In the genomic region with DNA sequence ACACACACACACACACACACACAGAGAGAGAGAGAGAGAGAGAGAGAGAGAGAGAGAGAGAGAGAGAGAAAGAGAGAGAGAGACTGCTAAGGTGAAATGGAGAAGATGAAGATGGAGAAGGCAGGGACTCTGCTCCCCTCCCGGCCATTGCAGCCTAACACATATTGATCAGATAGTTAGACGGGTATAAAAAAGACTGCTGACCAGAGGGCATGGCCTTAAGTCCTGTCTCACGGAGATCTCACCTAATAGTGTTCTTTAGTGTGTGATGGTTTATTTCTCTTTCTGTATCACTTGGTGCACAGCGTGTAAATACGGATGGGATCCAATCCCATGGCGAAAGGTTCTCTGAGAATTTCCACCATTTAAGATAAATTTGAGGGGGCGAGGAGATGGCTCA, we compare ENCODE assay signal across 8 mouse cellular contexts. TPM values are rescaled to one million over a fixed set of nuclear protein-coding genes. Genes with fewer than 3 reads are reported as not detected.
DNase-seq lines count a peak whose midpoint lies in the region; ATAC-seq and TF ChIP-seq lines count a peak whose summit lies in the region.

A gene (minus strand): TSS at position 101 of the 400 bp plus-strand sequence.

- H3K9ac ChIP-seq in heart, embryonic 15.5 days = peak within 1 kb of the TSS; percentile 66
- H3K9ac ChIP-seq in stomach, embryonic 14.5 days (replicated peaks; ENCODE audit: low read depth, low read length) = peak within 1 kb of the TSS; percentile 38

- DNase-seq in testis, postnatal 14 days (ENCODE audit: low spot score) = no peak
- DNase-seq in left cerebral cortex, postnatal 4 days = no peak
- DNase-seq in urinary bladder, adult 2 months (ENCODE audit: low spot score) = no peak
- DNase-seq in thymus, postnatal 10 days (ENCODE audit: low spot score in 2 of 2) = no peak

- no peaks in the 10 kb centered on the region for H3K36me3 ChIP-seq in testis, adult 2 months (ENCODE audit: control insufficient read depth, insufficient read depth, low read length)
- no peaks in the 10 kb centered on the region for H3K36me3 ChIP-seq in heart, embryonic 15.5 days
- no peaks in the 10 kb centered on the region for H3K36me3 ChIP-seq in stomach, embryonic 14.5 days (ENCODE audit: control insufficient read depth, insufficient read depth, low read length)

- no peak for TF ChIP-seq CTCF in testis, adult 2 months (IDR thresholded peaks at IDR 0.05; ENCODE audit: control insufficient read depth, insufficient read depth, insufficient replicate concordance, low read depth, low read length)

- ATAC-seq in heart, embryonic 15.5 days (replicated peaks; ENCODE audit: insufficient number of reproducible peaks, insufficient read depth, low FRiP score, low read depth) = no peak
- no peak for ATAC-seq in stomach, embryonic 14.5 days (ENCODE audit: insufficient number of reproducible peaks, insufficient read depth, low FRiP score, low read depth)
- ATAC-seq in erythroid progenitor cell, adult 5-6 weeks (replicated peaks; ENCODE audit: low FRiP score, poor library complexity, severe bottlenecking) = no peak

- intact Hi-C loops in left cerebral cortex, postnatal 4 days (cut with DNase I) = no loop called here

- peak within 1 kb of the TSS; percentile 91 for H3K4me2 ChIP-seq in heart, embryonic 15.5 days
- H3K4me2 ChIP-seq in stomach, embryonic 14.5 days (replicated peaks; ENCODE audit: low read depth, low read length) = peak within 1 kb of the TSS; percentile 97

- H3K4me3 ChIP-seq in testis, adult 2 months (ENCODE audit: control insufficient read depth, low read depth, low read length) = peak within 1 kb of the TSS; percentile 56
- peak within 1 kb of the TSS; percentile 81 for H3K4me3 ChIP-seq in heart, embryonic 15.5 days
- H3K4me3 ChIP-seq in stomach, embryonic 14.5 days (ENCODE audit: low read depth, low read length) = peak within 1 kb of the TSS; percentile 56

- no peak for TF ChIP-seq POLR2A in testis, adult 2 months (IDR thresholded peaks at IDR 0.05; ENCODE audit: control insufficient read depth, low read depth, low read length)

- peaks cover 9% of the 10 kb centered on the region for H3K4me1 ChIP-seq in testis, adult 2 months (ENCODE audit: control insufficient read depth, insufficient read depth, low read length)
- H3K4me1 ChIP-seq in heart, embryonic 15.5 days (replicated peaks) = peaks cover 24% of the 10 kb centered on the region
- 0 out of 2 replicates have a peak, but pooled peaks cover 7% of the 10 kb centered on the region for H3K4me1 ChIP-seq in stomach, embryonic 14.5 days (ENCODE audit: control insufficient read depth, insufficient read depth, low read length)

- no peaks in the 10 kb centered on the region for H3K9me3 ChIP-seq in heart, embryonic 15.5 days (replicated peaks)
- H3K9me3 ChIP-seq in stomach, embryonic 14.5 days (ENCODE audit: control insufficient read depth, low read depth, low read length) = no peaks in the 10 kb centered on the region; the same call in 1 of the 2 replicates

- no peaks in the 10 kb centered on the region for H3K27me3 ChIP-seq in testis, adult 2 months (ENCODE audit: control insufficient read depth, insufficient read depth, low read length)
- H3K27me3 ChIP-seq in heart, embryonic 15.5 days = peaks cover 10% of the 10 kb centered on the region; the same call in 1 of the 2 replicates
- 0 out of 2 replicates have a peak, but pooled peaks cover 3% of the 10 kb centered on the region for H3K27me3 ChIP-seq in stomach, embryonic 14.5 days (ENCODE audit: control insufficient read depth, insufficient read depth, low read length)

- no peak within 1 kb of the TSS for H3K27ac ChIP-seq in testis, adult 2 months (ENCODE audit: control insufficient read depth, insufficient read depth, low read depth, low read length)
- no peak within 1 kb of the TSS for H3K27ac ChIP-seq in heart, embryonic 15.5 days
- no peak within 1 kb of the TSS for H3K27ac ChIP-seq in stomach, embryonic 14.5 days (ENCODE audit: low read length)

- WGBS in heart, embryonic 15.5 days = 66% methylated on average over 7 of the region's 7 CpGs
- 58% methylated on average over 7 of the region's 7 CpGs for WGBS in stomach, embryonic 14.5 days

RNA-seq across cellular contexts. Expression of the gene that starts here (rescaled TPM):
- 0.32 and 0.60 TPM in 2 replicates for polyA plus RNA-seq in testis, adult 2 months (2012; rRNA removed)
- 35.6 and 42.5 TPM in 2 replicates for polyA plus RNA-seq in heart, embryonic 15.5 days (2015; fragmentation: Nextera tagmentation; extraction: Ambion mirVana)
- 10 to 100 TPM; 61.8 to 65.9 TPM for total RNA-seq in left cerebral cortex, postnatal 4 days (2021)
- polyA plus RNA-seq in stomach, embryonic 14.5 days (2014; fragmentation: Nextera tagmentation; extraction: Ambion mirVana) = 4.6 and 8.5 TPM in 2 replicates
- 1.6 and 2.0 TPM in 2 replicates for polyA plus RNA-seq in urinary bladder, adult 2 months (2012; rRNA removed)
- not detected in 2 replicates for total RNA-seq in erythroid progenitor cell, adult 5-6 weeks (2015; ENCODE audit: low replicate concordance)
- total RNA-seq in erythroid progenitor cell, adult 5-6 weeks (2017; ENCODE audit: low replicate concordance) = not detected in 2 replicates

Comparison
In these comparisons a context has a peak if more than half of its experiments do, and no peak if none do; other contexts are left out.
1. RNA of the gene that starts here (total RNA-seq): 61.8 to 65.9 TPM in left cerebral cortex, postnatal 4 days; not detected in erythroid progenitor cell, adult 5-6 weeks; every median in the first group is over 10 times any median in the second.
2. Peak in every context shown above with its lines, with median percentiles within 50 percentile points of each other: H3K4me3 ChIP-seq.